Mouse (Mus musculus): ENCODE measurements around the gene Etv6.

- no peak for TF ChIP-seq CTCF (IDR thresholded peaks at IDR 0.05; ENCODE audit: insufficient read depth, low read depth, low read length)
- TF ChIP-seq POLR2A (IDR thresholded peaks at IDR 0.05; ENCODE audit: insufficient read depth, low read depth, low read length), result no peak
These were observed 165.1 kb downstream of the Etv6 start for GRCm38 (mm10) chr6:134200577-134200976.
